Mouse (Mus musculus) liver, embryonic 13.5 days (tissue): ENCODE measurements at regions not wholly inside any gene's neighbourhood (a gene's known extent, or its start where the extent isn't known, plus 50 kb on each side); places are given as distances from the start of the nearest gene placed in this dataset.

Experiments used
- ATAC-seq: fragments of 200-750 bp; cut with Nextera tagmentation; 2 replicates; pipeline ENCODE4 v1.8.0; 2017; ENCODE audit warnings: low read depth, mild to moderate bottlenecking, moderate number of reproducible peaks, moderate library complexity
- DNase-seq: peaks from one replicate; pipeline ENCODE4 v3.0.0; 2022
- H3K27ac ChIP-seq: fragments of 300-500 bp; sonication (generic); 2 replicates; pipeline ENCODE4 v1.5.1; 2015; ENCODE audit warnings: moderate library complexity, mild to moderate bottlenecking, inconsistent platforms
- H3K27me3 ChIP-seq: fragments of 300-500 bp; sonication (generic); 2 replicates; pipeline ENCODE4 v1.6.1; 2015; ENCODE audit warnings: mild to moderate bottlenecking, inconsistent platforms
- H3K36me3 ChIP-seq: fragments of 300-500 bp; sonication (generic); 2 replicates; pipeline ENCODE4 v1.6.1; 2015; ENCODE audit warnings: mild to moderate bottlenecking, inconsistent platforms
- H3K4me1 ChIP-seq: fragments of 300-500 bp; sonication (generic); replicated peaks from 2 replicates; pipeline ENCODE4 v1.6.1; 2015; ENCODE audit warnings: inconsistent platforms
- H3K4me2 ChIP-seq: fragments of 300-500 bp; sonication (generic); 2 replicates; pipeline ENCODE4 v1.6.1; 2015; ENCODE audit warnings: inconsistent platforms, mild to moderate bottlenecking, moderate library complexity
- H3K4me3 ChIP-seq: fragments of 300-500 bp; sonication (generic); replicated peaks from 2 replicates; pipeline ENCODE4 v1.5.1; 2015; ENCODE audit warnings: mild to moderate bottlenecking, inconsistent platforms
- H3K9ac ChIP-seq: fragments of 300-500 bp; sonication (generic); 2 replicates; pipeline ENCODE4 v1.6.1; 2015; ENCODE audit warnings: mild to moderate bottlenecking, inconsistent platforms
- H3K9me3 ChIP-seq: fragments of 300-500 bp; sonication (generic); replicated peaks from 2 replicates; pipeline ENCODE4 v1.6.1; 2016; ENCODE audit warnings: inconsistent platforms
- WGBS: fragments of 180-500 bp; shearing (Covaris S2); methylation state at CpG from one replicate; pipeline ENCODE4 v1.1.7; 2015; ENCODE audit not compliant: insufficient replicate concordance; 5-methylcytosine and 5-hydroxymethylcytosine counted together

DNA sequence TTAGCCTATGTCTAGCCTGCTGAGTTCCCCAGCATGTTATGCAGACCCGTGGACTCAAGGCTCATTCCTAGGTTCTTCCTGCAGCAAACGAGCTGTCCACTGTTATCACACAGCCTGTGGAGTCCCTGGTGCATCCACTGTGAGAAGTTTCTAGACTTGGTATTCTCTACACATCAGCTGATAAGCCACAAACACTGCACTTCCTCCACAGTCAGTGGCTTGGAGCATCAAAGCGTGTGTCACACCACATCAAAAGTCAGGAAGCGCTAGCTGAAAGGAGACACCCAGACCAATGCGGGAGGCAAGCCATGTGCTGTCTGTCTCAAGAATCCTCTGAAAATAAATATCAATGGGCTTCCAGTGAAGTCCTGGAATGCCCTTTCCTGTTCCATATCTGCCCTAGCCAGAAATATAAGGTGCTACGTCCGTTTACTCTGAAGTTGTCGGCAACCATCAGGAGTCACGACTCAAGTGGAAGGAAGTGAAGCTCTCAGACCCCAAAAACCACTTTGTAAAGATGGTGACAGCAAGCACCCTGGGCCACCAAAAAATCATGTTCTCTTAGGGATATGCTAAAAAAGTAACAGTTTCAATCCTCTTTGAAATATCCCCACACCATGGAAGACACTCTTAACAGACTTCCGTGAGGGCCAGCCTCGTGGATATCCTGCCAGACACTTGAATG lies 227.7 kb downstream of the Adgrl2 start:
- Histone ChIP-seq H3K9ac (no peak overlapping the region), H3K9me3 (no peaks in the 10 kb centered on the region), H3K27me3 (no peaks in the 10 kb centered on the region), H3K36me3 (no peaks in the 10 kb centered on the region), H3K4me3 (no peak overlapping the region), H3K4me2 (no peak overlapping the region), H3K4me1 (no peaks in the 10 kb centered on the region), H3K27ac (no peak overlapping the region)
- ATAC-seq (no peak), DNase-seq (no peak)
- 17% methylated on average over 11 of the region's 11 CpGs for WGBS

- Histone ChIP-seq H3K27me3 (no peaks in the 10 kb centered on the region), H3K27ac (no peak overlapping the region), H3K9ac (no peak overlapping the region), H3K4me2 (no peak overlapping the region), H3K4me1 (no peaks in the 10 kb centered on the region), H3K9me3 (no peaks in the 10 kb centered on the region), H3K4me3 (no peak overlapping the region), H3K36me3 (no peaks in the 10 kb centered on the region)
- ATAC-seq (no peak), DNase-seq (no peak)
Observed at GRCm38 (mm10) chr3:148761586-148761985, 228.8 kb downstream of the Adgrl2 start.

DNA sequence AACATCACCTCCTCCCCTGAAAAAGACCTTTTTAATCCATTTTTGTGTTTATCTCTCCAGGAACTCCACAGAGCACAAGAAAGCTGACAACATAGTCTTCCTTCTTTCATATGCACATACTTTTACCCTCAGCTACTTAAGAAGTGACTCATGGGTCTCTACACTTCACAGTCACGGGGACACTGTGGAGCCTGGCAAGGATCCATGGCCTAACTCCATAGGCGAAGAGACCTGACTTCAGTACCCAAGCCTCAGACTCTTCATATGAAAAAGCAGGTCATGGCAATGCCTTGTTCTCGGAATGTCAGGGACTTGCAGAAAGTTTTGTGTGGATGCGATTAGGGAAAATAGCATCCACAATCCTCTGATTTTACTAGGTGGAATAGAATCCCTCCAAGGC lies 230.9 kb downstream of the Adgrl2 start:
- Histone ChIP-seq H3K36me3 (no peaks in the 10 kb centered on the region), H3K9ac (no peak overlapping the region), H3K9me3 (no peaks in the 10 kb centered on the region), H3K27me3 (no peaks in the 10 kb centered on the region), H3K4me1 (no peaks in the 10 kb centered on the region), H3K27ac (no peak overlapping the region), H3K4me2 (no peak overlapping the region), H3K4me3 (no peak overlapping the region)
- DNase-seq = no peak
- no peak for ATAC-seq
- 67% methylated on average over 4 of the region's 4 CpGs for WGBS

DNA sequence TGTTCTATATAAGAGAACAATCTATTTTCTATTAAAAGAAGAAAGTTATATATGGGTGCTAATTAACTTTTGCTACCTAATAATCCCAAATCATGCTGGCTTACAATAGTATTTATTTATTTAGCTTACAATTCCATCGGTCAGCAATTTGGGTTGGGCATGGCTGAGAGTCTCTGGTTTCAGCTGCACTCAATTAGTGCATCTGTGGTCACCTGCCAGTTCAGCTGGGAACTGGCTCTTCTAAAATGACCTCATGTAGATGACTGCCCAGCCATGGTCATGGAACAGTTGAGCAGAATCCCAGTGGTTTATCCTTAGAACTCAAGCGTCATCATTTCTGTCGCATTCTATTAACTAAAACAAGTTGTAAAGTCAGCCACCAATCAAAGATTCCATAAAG lies 244.1 kb downstream of the Adgrl2 start:
- WGBS = 83% methylated on average over 3 of the region's 3 CpGs

GRCm38 (mm10) chr3:148744651-148745050 lies 245.7 kb downstream of the Adgrl2 start:
- WGBS = 72% methylated on average over 2 of the region's 2 CpGs
- no peak for DNase-seq
- no peaks in the 10 kb centered on the region for H3K36me3 ChIP-seq
- no peak for ATAC-seq
- no peaks in the 10 kb centered on the region for H3K27me3 ChIP-seq
- H3K4me3 ChIP-seq = no peak overlapping the region
- H3K9me3 ChIP-seq = no peaks in the 10 kb centered on the region
- no peak overlapping the region for H3K4me2 ChIP-seq
- H3K27ac ChIP-seq = no peak overlapping the region
- no peak overlapping the region for H3K9ac ChIP-seq
- no peaks in the 10 kb centered on the region for H3K4me1 ChIP-seq

More for the DNA sequence above, 244.1 kb downstream of the Adgrl2 start:
- Histone ChIP-seq H3K4me3 (no peak overlapping the region), H3K36me3 (no peaks in the 10 kb centered on the region), H3K27ac (no peak overlapping the region), H3K4me2 (no peak overlapping the region), H3K9me3 (no peaks in the 10 kb centered on the region), H3K27me3 (no peaks in the 10 kb centered on the region), H3K4me1 (no peaks in the 10 kb centered on the region), H3K9ac (no peak overlapping the region)
- ATAC-seq (no peak), DNase-seq (no peak)

DNA sequence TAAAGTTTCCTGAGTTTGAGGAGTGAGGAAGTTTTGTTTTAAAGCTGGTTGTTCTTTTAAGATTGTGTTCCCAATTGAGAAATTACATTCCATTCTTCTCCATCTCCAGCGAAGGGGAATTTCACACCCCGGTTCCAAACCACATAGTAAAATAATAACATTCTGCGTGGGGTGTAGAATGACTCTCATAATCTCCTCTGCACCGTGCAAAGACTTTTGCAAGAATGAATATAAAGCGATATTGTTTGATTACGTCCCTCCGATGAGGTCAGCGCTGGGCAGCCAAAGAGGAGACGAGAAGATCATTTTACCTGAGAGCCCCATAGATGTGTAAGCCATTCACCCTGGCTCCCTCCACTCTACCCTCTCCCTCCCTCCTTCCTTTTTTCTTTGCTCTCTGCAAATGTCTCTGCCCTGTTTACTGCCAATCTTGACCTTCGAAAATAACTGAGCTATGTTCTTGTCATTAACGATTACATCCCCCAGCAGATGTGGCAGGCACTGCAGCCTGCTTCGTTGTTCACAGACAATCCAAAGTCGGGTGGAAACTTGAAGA lies 256.1 kb downstream of the Adgrl2 start:
- 73% methylated on average over 13 of the region's 13 CpGs for WGBS
- no peak for DNase-seq
- H3K4me1 ChIP-seq = no peaks in the 10 kb centered on the region

GRCm38 (mm10) chr3:148733227-148733854 lies 257.0 kb downstream of the Adgrl2 start:
- H3K4me1 ChIP-seq = no peaks in the 10 kb centered on the region
- no peak overlapping the region for H3K4me3 ChIP-seq
- no peaks in the 10 kb centered on the region for H3K36me3 ChIP-seq
- DNase-seq (no peak), ATAC-seq (no peak)
- no peaks in the 10 kb centered on the region for H3K27me3 ChIP-seq
- H3K27ac ChIP-seq = no peak overlapping the region
- no peak overlapping the region for H3K9ac ChIP-seq
- 68% methylated on average over 13 of the region's 13 CpGs for WGBS
- no peaks in the 10 kb centered on the region for H3K9me3 ChIP-seq
- no peak overlapping the region for H3K4me2 ChIP-seq

More for the DNA sequence above, 256.1 kb downstream of the Adgrl2 start:
- no peak overlapping the region for H3K4me3 ChIP-seq
- ATAC-seq = no peak
- H3K9ac ChIP-seq = no peak overlapping the region
- H3K36me3 ChIP-seq = no peaks in the 10 kb centered on the region
- H3K27me3 ChIP-seq = no peaks in the 10 kb centered on the region
- H3K27ac ChIP-seq = no peak overlapping the region
- H3K4me2 ChIP-seq = no peak overlapping the region
- no peaks in the 10 kb centered on the region for H3K9me3 ChIP-seq

DNA sequence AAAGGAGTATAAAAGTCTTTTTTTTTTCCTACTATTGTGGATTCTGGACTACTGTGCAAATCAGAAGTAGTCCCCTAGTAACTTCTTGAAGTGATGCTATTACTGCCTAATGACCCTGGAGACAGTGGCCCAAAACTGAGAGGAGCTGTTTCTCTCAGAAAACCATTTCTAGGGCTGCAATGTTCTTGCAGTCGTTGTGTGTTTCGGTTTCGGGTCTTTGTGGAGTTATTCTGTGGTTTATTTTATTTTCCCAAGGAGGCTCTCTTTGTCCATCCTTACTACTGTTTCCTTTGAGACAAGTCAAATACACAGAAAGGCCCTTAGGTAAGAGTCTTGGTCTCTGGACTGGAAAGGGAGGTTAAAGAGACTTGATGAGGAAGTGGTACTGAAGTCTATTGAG lies 258.9 kb downstream of the Adgrl2 start:
- H3K9ac ChIP-seq = no peak overlapping the region
- WGBS = 71% methylated on average over 3 of the region's 3 CpGs
- H3K4me3 ChIP-seq = no peak overlapping the region
- no peak overlapping the region for H3K27ac ChIP-seq
- ATAC-seq (no peak), DNase-seq (no peak)
- H3K4me1 ChIP-seq = no peaks in the 10 kb centered on the region
- no peaks in the 10 kb centered on the region for H3K27me3 ChIP-seq
- H3K4me2 ChIP-seq = no peak overlapping the region
- no peaks in the 10 kb centered on the region for H3K9me3 ChIP-seq
- H3K36me3 ChIP-seq = no peaks in the 10 kb centered on the region

GRCm38 (mm10) chr3:148729242-148729680 lies 261.1 kb downstream of the Adgrl2 start:
- no peak overlapping the region for H3K4me3 ChIP-seq
- no peaks in the 10 kb centered on the region for H3K9me3 ChIP-seq
- H3K36me3 ChIP-seq = no peaks in the 10 kb centered on the region
- no peak overlapping the region for H3K27ac ChIP-seq
- H3K4me2 ChIP-seq = no peak overlapping the region
- ATAC-seq = peak; percentile 51; the same call in 1 of the 2 replicates
- H3K27me3 ChIP-seq = no peaks in the 10 kb centered on the region
- 16% methylated on average over 7 of the region's 7 CpGs for WGBS
- DNase-seq = no peak
- H3K4me1 ChIP-seq = no peaks in the 10 kb centered on the region
- no peak overlapping the region for H3K9ac ChIP-seq

DNA sequence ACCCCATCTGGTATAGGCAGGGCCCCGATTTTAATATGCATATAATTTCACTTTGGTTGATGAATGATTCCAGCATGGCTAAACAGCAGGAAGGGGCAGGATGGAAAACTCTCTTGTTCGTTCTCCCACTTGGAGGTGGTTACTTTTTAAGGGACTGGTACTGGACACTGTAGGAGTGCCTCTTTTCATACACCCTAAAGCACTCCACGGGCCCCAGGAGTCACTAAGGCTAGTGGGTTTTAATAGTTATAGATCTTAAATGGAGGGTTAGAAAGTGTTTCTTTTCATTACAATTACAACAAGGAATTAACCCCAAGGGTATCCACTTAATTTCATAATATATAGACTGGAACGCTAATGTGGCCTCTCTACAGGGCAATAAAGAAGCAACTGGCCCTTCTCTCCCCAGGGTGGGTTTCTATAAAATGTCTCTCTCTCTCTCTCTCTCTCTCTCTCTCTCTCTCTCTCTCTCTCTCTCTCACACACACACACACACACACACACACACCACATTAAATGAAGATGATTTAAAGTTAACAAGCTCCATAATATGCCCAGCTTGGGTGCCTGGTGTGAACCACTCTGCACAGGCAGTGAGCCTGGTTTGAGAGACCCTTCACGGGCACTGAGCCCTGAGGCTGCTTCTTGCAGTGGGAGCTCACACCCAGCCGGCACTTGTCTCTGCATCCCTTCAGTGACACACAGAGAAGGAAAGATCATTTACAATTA lies 261.7 kb downstream of the Adgrl2 start:
- Histone ChIP-seq H3K27ac (no peak overlapping the region), H3K36me3 (no peaks in the 10 kb centered on the region), H3K27me3 (no peaks in the 10 kb centered on the region), H3K4me3 (no peak overlapping the region), H3K4me1 (no peaks in the 10 kb centered on the region), H3K9me3 (no peaks in the 10 kb centered on the region), H3K4me2 (no peak overlapping the region), H3K9ac (no peak overlapping the region)
- whole genome bisulfite sequencing = 57% methylated on average over 6 of the region's 6 CpGs
- ATAC-seq (no peak), DNase-seq (no peak)

DNA sequence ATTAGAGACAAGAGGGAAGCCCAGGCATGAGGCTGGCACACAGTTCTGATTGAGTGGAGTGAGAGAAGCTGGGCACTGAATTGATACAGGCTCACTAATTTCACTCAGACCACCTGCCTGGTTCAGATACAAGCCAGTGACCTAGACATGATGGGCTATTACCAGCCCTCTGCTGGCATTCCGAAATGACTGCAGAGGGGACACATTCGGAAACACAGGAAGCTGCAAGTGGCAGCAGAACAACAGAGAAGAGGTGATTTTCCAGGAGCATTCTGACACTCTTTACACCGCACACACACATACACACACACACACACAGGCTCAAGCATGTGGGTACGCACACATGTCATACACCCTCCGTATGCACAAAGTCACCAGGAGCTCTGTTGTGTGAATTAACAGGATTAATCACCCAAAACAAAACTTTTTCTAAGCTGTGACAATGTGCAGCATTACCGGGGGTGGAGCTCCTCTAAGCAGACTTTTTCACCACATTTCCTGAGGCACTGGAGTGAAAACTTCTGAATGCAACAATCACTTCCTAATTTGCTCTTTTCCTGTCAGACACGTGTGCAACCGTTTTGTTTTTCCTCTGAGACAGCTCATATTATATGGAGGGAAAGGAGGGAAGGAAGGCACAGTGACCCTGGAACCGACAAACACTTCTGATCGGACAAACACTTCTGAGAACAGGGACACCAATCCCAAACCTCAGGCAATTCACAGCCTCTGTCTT lies 263.6 kb downstream of the Adgrl2 start:
- Histone ChIP-seq H3K27me3 (no peaks in the 10 kb centered on the region), H3K9me3 (no peaks in the 10 kb centered on the region), H3K4me1 (no peaks in the 10 kb centered on the region), H3K27ac (no peak overlapping the region), H3K4me2 (no peak overlapping the region), H3K9ac (no peak overlapping the region), H3K36me3 (no peaks in the 10 kb centered on the region), H3K4me3 (no peak overlapping the region)
- 22% methylated on average over 10 of the region's 10 CpGs for WGBS
- DNase-seq = no peak
- no peak for ATAC-seq
